Mouse (Mus musculus): ENCODE data around the gene Mcrip2.

GRCm38 (mm10) chr17:25837076-25837410 lies 31.5 kb downstream of the Mcrip2 start, which contains the start of gene Rhbdl1:
- TF ChIP-seq CTCF (IDR thresholded peaks at IDR 0.05; ENCODE audit: low read depth): no peak
- no peak for TF ChIP-seq EP300 (optimal IDR thresholded peaks at IDR 0.05)
